Mouse (Mus musculus): ENCODE results near the gene Ppil3.

Gene Ppil3

DNA sequence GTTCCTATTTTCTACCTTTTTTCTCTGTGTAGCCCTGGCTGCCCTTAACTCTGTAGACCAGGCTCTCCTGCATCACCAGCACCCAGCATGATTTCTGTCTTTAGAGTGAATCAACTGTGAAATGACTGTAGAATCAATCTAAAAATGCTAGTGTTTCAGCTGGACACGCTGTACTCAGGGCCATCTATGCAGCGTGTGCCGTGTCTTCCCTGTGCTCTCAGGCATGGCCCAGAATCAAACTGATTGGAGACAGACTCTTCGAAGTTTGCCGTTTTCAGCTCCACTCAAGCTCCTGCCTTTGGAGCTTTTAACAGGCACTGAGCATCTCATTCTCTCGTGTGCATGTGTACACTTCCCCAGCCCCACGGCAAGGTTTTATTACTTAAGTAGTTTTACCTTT is 34.5 kb downstream of the Ppil3 start:
- no peak for ATAC-seq (ENCODE audit: insufficient number of reproducible peaks, low FRiP score, low TSS enrichment)

- ATAC-seq (ENCODE audit: insufficient number of reproducible peaks, low FRiP score, low TSS enrichment) = no peak
Measured at GRCm38 (mm10) chr1:58410198-58410588, 35.1 kb downstream of the Ppil3 start.

DNA sequence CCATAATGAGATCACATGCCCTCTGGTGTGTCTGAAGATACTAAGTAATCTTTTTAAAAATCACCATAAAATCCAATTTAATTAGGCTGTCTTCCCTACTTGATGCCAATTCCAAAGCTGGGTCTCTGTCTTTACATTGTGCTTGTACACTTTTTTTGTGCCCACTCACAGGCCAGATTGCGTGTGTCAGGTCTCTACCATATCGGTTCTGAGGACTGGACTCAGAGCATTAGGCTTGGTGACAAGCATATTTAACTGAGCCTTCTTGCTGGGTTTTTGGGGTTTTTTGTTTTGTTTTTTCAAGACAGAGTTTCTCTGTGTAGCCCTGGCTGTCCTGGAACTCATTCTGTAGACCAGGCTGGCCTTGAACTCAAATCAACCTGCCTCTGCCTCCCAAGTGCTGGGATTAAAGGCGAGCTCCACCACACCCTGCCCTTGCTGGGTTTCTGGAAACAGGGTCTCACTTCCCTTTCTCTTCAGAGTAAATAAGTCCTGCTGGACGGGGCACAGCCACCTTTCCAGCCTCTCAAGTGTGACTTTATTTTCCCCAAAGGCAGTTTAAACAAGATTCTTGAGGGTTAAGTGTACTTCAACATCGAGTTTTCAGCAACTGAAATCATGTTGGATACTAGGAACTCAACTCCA is 35.6 kb downstream of the Ppil3 start:
- no peak for ATAC-seq (ENCODE audit: insufficient number of reproducible peaks, low FRiP score, low TSS enrichment)

- no peak for ATAC-seq (ENCODE audit: insufficient number of reproducible peaks, low FRiP score, low TSS enrichment)
Measured at GRCm38 (mm10) chr1:58408141-58408540, 37.1 kb downstream of the Ppil3 start.

DNA sequence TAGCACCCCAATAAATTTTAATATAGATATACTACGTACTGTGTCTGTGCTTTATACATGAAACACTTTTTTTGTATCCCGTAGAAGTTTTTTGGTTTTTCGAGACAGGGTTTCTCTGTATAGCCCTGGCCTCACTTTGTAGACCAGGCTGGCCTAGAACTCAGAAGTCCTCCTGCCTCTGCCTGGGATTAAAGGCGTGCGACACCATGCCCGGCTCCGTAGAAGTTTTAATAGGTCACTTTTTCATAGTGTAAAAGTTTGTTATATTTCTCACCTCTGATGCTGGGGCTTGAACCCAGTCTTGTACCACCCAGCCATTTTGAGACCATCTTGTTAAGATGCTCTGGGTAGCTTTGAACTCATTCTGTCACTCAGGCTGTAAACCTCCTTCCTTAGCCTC is 38.0 kb downstream of the Ppil3 start:
- ATAC-seq (ENCODE audit: insufficient number of reproducible peaks, low FRiP score, low TSS enrichment) = no peak

DNA sequence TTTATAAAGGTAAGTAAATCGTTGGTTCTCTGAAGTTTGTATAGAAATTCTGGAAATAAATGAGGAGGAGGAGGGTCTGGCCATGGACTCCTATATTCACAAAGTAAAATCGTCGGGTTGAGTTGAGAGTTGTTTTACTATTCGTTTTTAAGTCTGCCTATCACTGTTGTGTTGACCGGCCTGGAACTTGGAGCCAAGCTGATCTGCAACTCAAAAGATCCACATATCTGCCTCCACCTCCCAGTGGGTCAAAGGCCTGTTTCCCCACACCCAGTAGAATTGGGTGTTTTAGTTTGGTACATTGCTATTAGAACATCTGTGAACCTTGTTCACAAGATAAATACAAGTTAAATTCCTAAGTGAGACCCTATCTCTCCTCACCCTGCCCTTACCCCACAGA is 41.5 kb downstream of the Ppil3 start:
- no peak for ATAC-seq (ENCODE audit: insufficient number of reproducible peaks, low FRiP score, low TSS enrichment)

- no peak for ATAC-seq (ENCODE audit: insufficient number of reproducible peaks, low FRiP score, low TSS enrichment)
Measured at GRCm38 (mm10) chr1:58401396-58401795, 43.9 kb downstream of the Ppil3 start.

- ATAC-seq (ENCODE audit: insufficient number of reproducible peaks, low FRiP score, low TSS enrichment) = no peak
Measured at GRCm38 (mm10) chr1:58397731-58398130, 47.6 kb downstream of the Ppil3 start.

- ATAC-seq (ENCODE audit: insufficient number of reproducible peaks, low FRiP score, low TSS enrichment) = no peak
Measured at GRCm38 (mm10) chr1:58396179-58396578, 49.1 kb downstream of the Ppil3 start.

DNA sequence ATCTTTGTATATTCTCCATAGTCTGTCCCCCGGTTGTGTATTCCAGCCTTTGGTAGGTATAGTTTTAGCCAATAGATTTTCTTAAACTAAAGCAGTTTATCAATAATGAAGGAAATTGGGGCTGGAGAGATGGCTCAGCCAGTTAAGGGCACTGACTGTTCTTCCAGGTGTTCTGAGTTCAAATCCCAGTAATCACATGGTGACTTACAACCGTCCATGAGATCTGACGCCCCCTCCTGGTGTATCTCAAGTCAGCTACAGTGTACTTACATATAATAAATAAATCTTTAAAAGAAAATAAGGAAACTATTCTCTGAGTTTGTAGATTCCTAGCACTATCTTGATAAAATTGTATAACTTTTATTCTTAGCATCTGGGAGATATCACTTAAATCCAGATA is 49.9 kb downstream of the Ppil3 start:
- ATAC-seq (ENCODE audit: insufficient number of reproducible peaks, low FRiP score, low TSS enrichment) = no peak

DNA sequence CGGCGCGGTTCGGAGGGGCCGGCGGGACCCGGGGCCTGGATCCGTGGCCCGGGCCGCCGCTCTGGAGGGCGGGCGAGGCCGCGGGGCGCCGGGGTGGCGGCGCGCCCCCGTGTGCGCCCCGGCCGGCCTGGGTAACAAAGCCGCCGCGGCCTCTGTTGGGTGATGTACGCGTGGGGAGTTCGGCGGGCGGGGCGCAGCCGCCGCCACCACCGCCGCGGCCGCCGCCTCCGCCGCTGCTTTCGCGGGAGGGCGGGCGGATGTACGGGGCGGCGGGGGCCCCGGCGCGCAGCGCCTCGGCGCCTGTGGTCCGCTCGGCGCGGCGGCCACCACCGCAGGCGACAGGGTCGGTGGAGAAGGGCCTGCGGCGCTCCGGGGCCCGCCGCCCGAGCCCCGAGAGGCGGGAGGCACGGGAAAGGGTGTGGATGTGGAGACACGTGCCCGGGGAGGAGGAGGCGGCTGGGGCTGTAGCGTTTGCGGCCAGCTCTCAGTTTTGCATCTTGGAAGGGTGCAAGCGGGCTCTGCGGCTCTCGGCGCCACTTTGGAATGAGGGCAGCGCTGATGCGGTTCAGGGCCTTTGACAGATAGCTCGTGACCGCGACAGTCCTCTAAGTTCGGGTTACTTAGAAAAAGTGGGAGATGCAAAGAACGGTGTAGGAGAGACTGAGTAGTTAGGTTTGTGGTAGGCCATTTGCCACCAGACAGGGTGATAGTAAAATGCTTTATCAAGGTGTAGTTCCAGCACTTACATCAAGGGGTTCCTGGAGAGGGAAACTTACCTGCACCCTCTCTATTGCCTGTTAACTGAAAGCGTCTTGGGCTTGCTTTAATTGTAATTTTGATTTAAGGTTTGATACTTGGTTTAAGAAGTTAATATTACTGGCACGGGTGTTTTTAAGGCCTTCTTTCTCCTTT is 51.7 kb downstream of the Ppil3 start:
- ATAC-seq (ENCODE audit: insufficient number of reproducible peaks, low FRiP score, low TSS enrichment) = peak; percentile 49

GRCm38 (mm10) chr1:58392652-58393283 is 52.5 kb downstream of the Ppil3 start, which contains the start of gene Bzw1:
Gene Bzw1, plus strand, starts transcription at chr1:58392898.
- peak; percentile 94 for ATAC-seq (ENCODE audit: insufficient number of reproducible peaks, low FRiP score, low TSS enrichment)

GRCm38 (mm10) chr1:58392268-58392651 is 53.0 kb downstream of the Ppil3 start:
- ATAC-seq (ENCODE audit: insufficient number of reproducible peaks, low FRiP score, low TSS enrichment) = no peak; the same call in 1 of the 2 replicates

DNA sequence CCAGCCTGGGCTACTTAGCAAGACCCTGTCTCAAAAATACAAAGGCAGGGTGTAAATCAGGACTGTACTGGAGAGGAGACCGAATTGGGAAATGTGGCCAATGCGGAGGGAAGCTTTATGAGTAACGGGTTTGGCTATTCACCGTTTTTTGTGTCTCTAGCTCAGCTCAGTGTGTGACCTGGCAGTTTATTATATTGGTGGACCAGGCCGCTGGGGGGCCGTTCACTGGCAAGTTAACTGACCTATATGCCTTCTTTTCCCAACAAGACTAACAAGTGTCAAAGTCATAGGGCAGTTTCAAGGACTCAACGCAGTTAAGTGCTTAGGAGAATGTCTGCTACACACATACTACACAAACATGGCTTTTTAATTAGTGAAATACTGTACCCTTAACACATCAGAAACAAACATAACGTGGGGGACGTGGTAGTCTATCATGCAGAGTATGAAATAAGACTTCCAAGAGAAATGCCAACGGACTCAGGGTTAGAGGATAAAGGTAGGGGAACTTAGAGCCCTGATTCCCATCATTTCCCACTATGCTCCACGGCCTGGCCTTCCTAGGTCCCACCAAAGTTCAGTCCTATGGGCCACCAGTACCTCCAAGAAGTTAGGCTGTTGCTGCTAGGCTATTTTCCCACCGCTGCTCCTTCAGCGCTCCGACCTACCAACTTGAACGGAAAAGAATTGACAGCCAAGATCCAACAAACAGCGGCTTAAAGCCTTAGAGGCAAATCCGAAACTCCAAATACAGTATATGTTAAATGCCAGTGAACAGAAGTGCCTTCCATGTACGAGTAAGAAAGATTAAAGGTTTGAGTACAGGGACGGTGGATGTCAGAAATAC is 53.6 kb downstream of the Ppil3 start:
- no peak for ATAC-seq (ENCODE audit: insufficient number of reproducible peaks, low FRiP score, low TSS enrichment)

DNA sequence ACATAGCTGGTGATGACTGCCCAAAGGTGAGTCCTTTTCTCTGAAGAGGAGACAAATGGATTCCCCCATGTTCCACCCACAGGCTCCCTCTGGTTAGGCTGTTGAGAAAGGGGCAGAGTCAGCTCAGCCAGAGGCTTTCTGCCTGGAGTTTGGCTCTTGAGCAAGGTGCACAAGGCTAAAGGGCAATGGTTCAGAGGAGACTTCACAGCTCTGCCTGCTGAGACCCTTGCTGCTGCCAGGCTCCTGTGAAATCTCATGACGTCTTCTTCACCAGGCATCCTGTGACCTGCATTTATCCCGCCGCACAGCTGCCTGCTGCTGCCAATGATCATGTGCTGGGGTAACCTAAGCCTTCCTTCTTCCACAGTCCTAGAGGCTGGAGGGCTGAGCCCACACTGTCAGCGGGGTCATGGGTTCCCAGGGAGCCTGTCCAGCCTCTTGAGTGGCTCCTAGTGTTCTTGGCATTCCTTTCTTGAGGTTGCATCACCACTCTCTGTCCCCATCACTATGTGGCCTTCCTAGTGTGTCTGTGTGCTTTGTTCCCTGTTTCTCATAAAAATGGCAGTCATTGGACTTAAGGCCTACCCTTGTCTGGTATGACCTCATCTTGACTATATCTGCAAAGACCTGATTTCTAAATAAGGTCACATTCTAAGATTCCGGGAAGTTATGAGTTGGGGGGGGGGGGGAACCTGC is 62.6 kb downstream of the Ppil3 start:
- no peak for ATAC-seq (ENCODE audit: insufficient number of reproducible peaks, low FRiP score, low TSS enrichment)
